Mouse (Mus musculus) myocyte (in vitro differentiated cells): ENCODE measurements around the gene Slc29a2.
"Not testable (repeated sequence)": the region's sequence is repeated elsewhere in the genome, so short reads cannot be mapped to it uniquely, and the experiment has no call there.

Source experiments
- TCF3 ChIP-seq: IDR thresholded peaks from one replicate; pipeline ENCODE4 v1.6.1; 2011; ENCODE audit warnings: low read depth, control low read depth; ENCODE audit not compliant: insufficient read length
- USF1 ChIP-seq: IDR thresholded peaks from one replicate; pipeline ENCODE4 v1.6.1; 2011; ENCODE audit warnings: low read depth, mild to moderate bottlenecking, control low read depth, moderate library complexity

- TF ChIP-seq USF1, TCF3: not testable (repeated sequence)
Measured at GRCm38 (mm10) chr19:5003644-5004043, 20.0 kb upstream of the Slc29a2 start.
